Mouse (Mus musculus) mouse embryonic stem cell (cell line): ENCODE data around the gene Slc9a3r2.

Source experiments
- in situ Hi-C, 2 experiments: fragments of 300-500 bp; cut with MboI; formaldehyde crosslinking; loops; 1 replicate in 1 of 2; 3 replicates in 1 of 2; pipeline ENCODE4 v1.14.3; 2019 to 2020; ENCODE audit warnings: low sequenced_read_pairs in 2 of 2, low pct_unique_long_range_greater_than_20kb in 1 of 2, mixed read lengths in 1 of 2; ENCODE audit not compliant: unreplicated experiment in 1 of 2

Slc9a3r2 gene

GRCm38 (mm10) chr17:24604557-24604956 is 45.6 kb downstream of the Slc9a3r2 start:
- in situ Hi-C loops: no loop called here

- in situ Hi-C loops: no loop called here
These were observed 46.2 kb downstream of the Slc9a3r2 start for GRCm38 (mm10) chr17:24603961-24604360.

GRCm38 (mm10) chr17:24600502-24600901 is 49.6 kb downstream of the Slc9a3r2 start:
- in situ Hi-C loops: no loop called here

- in situ Hi-C loops: no loop called here
These were observed 52.1 kb downstream of the Slc9a3r2 start for GRCm38 (mm10) chr17:24597989-24598388.

GRCm38 (mm10) chr17:24596471-24597183 is 53.5 kb downstream of the Slc9a3r2 start:
- in situ Hi-C loops: no loop called here

- in situ Hi-C loops: no loop called here
These were observed 54.1 kb downstream of the Slc9a3r2 start for GRCm38 (mm10) chr17:24596073-24596466.

- in situ Hi-C loops: no loop called here
These were observed 54.7 kb downstream of the Slc9a3r2 start for GRCm38 (mm10) chr17:24595126-24596072.

GRCm38 (mm10) chr17:24593992-24594890 is 55.9 kb downstream of the Slc9a3r2 start:
- in situ Hi-C loops: loop anchor here in 1 of 2 experiments (5.0 kb wide), 1 partner anchor 33 kb away; no protein-coding TSS in a partner anchor

GRCm38 (mm10) chr17:24593248-24593647 is 56.9 kb downstream of the Slc9a3r2 start:
- in situ Hi-C loops: loop anchor here in 1 of 2 experiments (5.0 kb wide), 1 partner anchor 34 kb away; no protein-coding TSS in a partner anchor

GRCm38 (mm10) chr17:24591695-24592094 is 58.4 kb downstream of the Slc9a3r2 start:
- in situ Hi-C loops: loop anchor here in 1 of 2 experiments (5.0 kb wide), 1 partner anchor 36 kb away; no protein-coding TSS in a partner anchor

- in situ Hi-C loops: loop anchor here in 1 of 2 experiments (5.0 kb wide), 1 partner anchor 36 kb away; no protein-coding TSS in a partner anchor
These were observed 59.2 kb downstream of the Slc9a3r2 start for GRCm38 (mm10) chr17:24590943-24591342.
